In genomic region chr9:31654213-31654612, GRCm38 (mm10) we compare ENCODE assay signal across 24 mouse cellular contexts.
"Had no signal": no experiment of that assay in that cellular context is flagged by ENCODE, and none has a peak within 500 bp of the region (broad histone marks: within the 10 kb centered on the region; RNA-seq: fewer than 3 reads in every experiment).

No protein-coding gene starts in this region.

- H3K9ac ChIP-seq: kidney, embryonic 15.5 days; limb, embryonic 12.5 days; limb, embryonic 15.5 days; liver, embryonic 12.5 days; liver, embryonic 15.5 days; lung, embryonic 15.5 days; midbrain, embryonic 13.5 days had no signal

- H3K36me3 ChIP-seq: kidney, embryonic 15.5 days; limb, embryonic 12.5 days; limb, embryonic 15.5 days; liver, embryonic 12.5 days; liver, embryonic 15.5 days; lung, embryonic 15.5 days; midbrain, embryonic 10.5 days; midbrain, embryonic 13.5 days had no signal

- H3K4me1 ChIP-seq: limb, embryonic 12.5 days; limb, embryonic 15.5 days; liver, embryonic 12.5 days; liver, embryonic 15.5 days; lung, embryonic 15.5 days; megakaryocyte, embryonic 14.5 days; midbrain, embryonic 10.5 days; midbrain, embryonic 13.5 days had no signal

- ATAC-seq: inflammation-experienced regulatory T-cells, adult 6 months; liver, embryonic 12.5 days; midbrain, embryonic 13.5 days; midbrain, embryonic 16.5 days had no signal

- H3K4me3 ChIP-seq: kidney, embryonic 15.5 days; limb, embryonic 12.5 days; limb, embryonic 15.5 days; liver, embryonic 12.5 days; liver, embryonic 15.5 days; lung, embryonic 15.5 days; megakaryocyte, embryonic 14.5 days; midbrain, embryonic 10.5 days; midbrain, embryonic 13.5 days had no signal

- DNase-seq: kidney, adult 8-10 months; kidney, postnatal 10 days; kidney, postnatal 36 days; left cerebral cortex, postnatal 4 days; lung, adult 18-20 months; lung, postnatal 10 days; lung, postnatal 36 days; right cerebral cortex, adult 18-20 months; right cerebral cortex, postnatal 14 days; right cerebral cortex, postnatal 4 days; spleen, adult 18-20 months; thymus, adult 18-20 months; thymus, postnatal 36 days had no signal

- H3K9me3 ChIP-seq: kidney, embryonic 15.5 days; limb, embryonic 12.5 days; limb, embryonic 15.5 days; liver, embryonic 12.5 days; liver, embryonic 15.5 days; lung, embryonic 15.5 days; midbrain, embryonic 10.5 days; midbrain, embryonic 13.5 days had no signal

- H3K27me3 ChIP-seq: kidney, embryonic 15.5 days; limb, embryonic 12.5 days; limb, embryonic 15.5 days; liver, embryonic 12.5 days; liver, embryonic 15.5 days; lung, embryonic 15.5 days; megakaryocyte, embryonic 14.5 days; midbrain, embryonic 13.5 days had no signal

- H3K4me2 ChIP-seq: kidney, embryonic 15.5 days; limb, embryonic 12.5 days; limb, embryonic 15.5 days; liver, embryonic 12.5 days; liver, embryonic 15.5 days; lung, embryonic 15.5 days; midbrain, embryonic 13.5 days had no signal

- H3K27ac ChIP-seq: kidney, embryonic 15.5 days; limb, embryonic 12.5 days; limb, embryonic 15.5 days; liver, embryonic 12.5 days; liver, embryonic 15.5 days; lung, embryonic 15.5 days; midbrain, embryonic 10.5 days; midbrain, embryonic 13.5 days had no signal
